Mouse (Mus musculus) lung, embryonic 14.5 days (tissue): ENCODE results near the gene Med13l. TPM values are rescaled to one million over a fixed set of nuclear protein-coding genes. Genes with fewer than 3 reads are reported as not detected.
A peak's percentile ranks its signal among the peaks of the same experiment; 100 is the strongest.

Source experiments
- ATAC-seq: fragments of 200-750 bp; cut with Nextera tagmentation; 2 replicates; pipeline ENCODE4 v1.8.0; 2017; ENCODE audit warnings: mild to moderate bottlenecking, moderate TSS enrichment, moderate library complexity; ENCODE audit not compliant: insufficient read depth
- DNase-seq: peaks from one replicate; pipeline ENCODE4 v3.0.0-alpha.2; 2015
- H3K27ac ChIP-seq: fragments of 300-500 bp; sonication (generic); 2 replicates; pipeline ENCODE4 v1.5.1; 2014; ENCODE audit warnings: low read depth, mild to moderate bottlenecking, moderate library complexity
- H3K27me3 ChIP-seq: fragments of 300-500 bp; sonication (generic); 2 replicates; pipeline ENCODE4 v1.6.1; 2014; ENCODE audit warnings: low read length, control low read depth; ENCODE audit not compliant: insufficient read depth
- H3K36me3 ChIP-seq: fragments of 300-500 bp; sonication (generic); 2 replicates; pipeline ENCODE4 v1.6.1; 2014; ENCODE audit warnings: control low read depth; ENCODE audit not compliant: insufficient read depth
- H3K4me1 ChIP-seq: fragments of 300-500 bp; sonication (generic); 2 replicates; pipeline ENCODE4 v1.6.1; 2014; ENCODE audit warnings: antibody characterized with exemption, control low read depth; ENCODE audit not compliant: insufficient read depth
- H3K4me2 ChIP-seq: fragments of 300-500 bp; sonication (generic); 2 replicates; pipeline ENCODE4 v1.6.1; 2014; ENCODE audit warnings: mild to moderate bottlenecking
- H3K4me3 ChIP-seq: fragments of 300-500 bp; sonication (generic); 2 replicates; pipeline ENCODE4 v1.5.1; 2014; ENCODE audit warnings: low read depth, low read length
- H3K9ac ChIP-seq: fragments of 300-500 bp; sonication (generic); 2 replicates; pipeline ENCODE4 v1.6.1; 2014
- H3K9me3 ChIP-seq: fragments of 300-500 bp; sonication (generic); 2 replicates; pipeline ENCODE4 v1.6.1; 2016; ENCODE audit warnings: low read depth, low read length, control low read depth
- CTCF ChIP-seq: IDR thresholded peaks from 2 replicates; pipeline ENCODE4 v1.5.1; 2016; ENCODE audit warnings: antibody characterized with exemption, low read depth
- WGBS: fragments of 180-500 bp; shearing (Covaris S2); extraction: QIAGEN DNeasy Blood & Tissue Kit; methylation state at CpG from one replicate; pipeline ENCODE4 v1.1.7; 2014; 5-methylcytosine and 5-hydroxymethylcytosine counted together
- polyA plus RNA-seq: library from polyadenylated mRNA; unstranded; fragments of >200 nt; fragmentation: Nextera tagmentation; extraction: Ambion mirVana; gene quantifications from 2 replicates; pipeline ENCODE4 v1.2.1, GENCODE M21; 2014

The Med13l gene
- polyA plus RNA-seq, 1 experiment from 2014 or later, result 14.1 TPM

GRCm38 (mm10) chr5:118751446-118752179 is 191.1 kb downstream of the Med13l start:
- Histone ChIP-seq H3K36me3 (peaks cover 91% of the 10 kb centered on the region), H3K9ac (no peak overlapping the region), H3K27ac (no peak overlapping the region), H3K4me2 (no peak overlapping the region), H3K9me3 (no peaks in the 10 kb centered on the region), H3K4me3 (no peak overlapping the region), H3K27me3 (no peaks in the 10 kb centered on the region), H3K4me1 (no peaks in the 10 kb centered on the region)
- ATAC-seq (no peak), DNase-seq (no peak)
- 72% methylated on average over 13 of the region's 13 CpGs for WGBS
- no peak for TF ChIP-seq CTCF

- Histone ChIP-seq H3K36me3 (peaks cover 94% of the 10 kb centered on the region), H3K27me3 (no peaks in the 10 kb centered on the region), H3K4me1 (no peaks in the 10 kb centered on the region), H3K4me3 (no peak overlapping the region), H3K27ac (no peak overlapping the region), H3K9me3 (no peaks in the 10 kb centered on the region), H3K9ac (no peak overlapping the region), H3K4me2 (no peak overlapping the region)
- TF ChIP-seq CTCF, result no peak
- ATAC-seq (no peak), DNase-seq (no peak)
- 77% methylated on average over 3 of the region's 3 CpGs for WGBS
Observed at GRCm38 (mm10) chr5:118752868-118753267, 192.4 kb downstream of the Med13l start.

- Histone ChIP-seq H3K9me3 (no peaks in the 10 kb centered on the region), H3K4me2 (no peak overlapping the region), H3K27ac (no peak overlapping the region), H3K36me3 (peaks cover 95% of the 10 kb centered on the region), H3K4me1 (no peaks in the 10 kb centered on the region), H3K27me3 (no peaks in the 10 kb centered on the region), H3K9ac (no peak overlapping the region), H3K4me3 (no peak overlapping the region)
- DNase-seq (no peak), ATAC-seq (no peak)
- WGBS, result 70% methylated on average over 10 of the region's 10 CpGs
- TF ChIP-seq CTCF, result no peak
Observed at GRCm38 (mm10) chr5:118753471-118754044, 193.1 kb downstream of the Med13l start.

GRCm38 (mm10) chr5:118754191-118754759 is 193.8 kb downstream of the Med13l start:
- no peaks in the 10 kb centered on the region for H3K4me1 ChIP-seq
- no peaks in the 10 kb centered on the region for H3K27me3 ChIP-seq
- no peak overlapping the region for H3K27ac ChIP-seq
- H3K9ac ChIP-seq, result no peak overlapping the region
- DNase-seq (no peak), ATAC-seq (no peak)
- H3K4me3 ChIP-seq, result no peak overlapping the region
- 77% methylated on average over 4 of the region's 4 CpGs for WGBS
- TF ChIP-seq CTCF, result no peak
- H3K4me2 ChIP-seq, result no peak overlapping the region
- peaks cover 95% of the 10 kb centered on the region for H3K36me3 ChIP-seq
- no peaks in the 10 kb centered on the region for H3K9me3 ChIP-seq

- Histone ChIP-seq H3K4me2 (no peak overlapping the region), H3K4me1 (no peaks in the 10 kb centered on the region), H3K36me3 (peaks cover 95% of the 10 kb centered on the region), H3K9ac (no peak overlapping the region), H3K4me3 (no peak overlapping the region), H3K9me3 (no peaks in the 10 kb centered on the region), H3K27ac (no peak overlapping the region), H3K27me3 (no peaks in the 10 kb centered on the region)
- ATAC-seq, result no peak
- DNase-seq, result peak; percentile 27
- WGBS, result 67% methylated on average over 2 of the region's 2 CpGs
- peak; percentile 44 for TF ChIP-seq CTCF
Observed at GRCm38 (mm10) chr5:118756078-118756477, 195.6 kb downstream of the Med13l start.

- peaks cover 97% of the 10 kb centered on the region for H3K36me3 ChIP-seq
- H3K27ac ChIP-seq, result no peak overlapping the region
- ATAC-seq, result no peak
- TF ChIP-seq CTCF, result no peak
- no peaks in the 10 kb centered on the region for H3K9me3 ChIP-seq
- no peaks in the 10 kb centered on the region for H3K27me3 ChIP-seq
- peak; percentile 36 for DNase-seq
- WGBS, result 45% methylated on average over 17 of the region's 17 CpGs
- no peaks in the 10 kb centered on the region for H3K4me1 ChIP-seq
- no peak overlapping the region for H3K4me3 ChIP-seq
- H3K4me2 ChIP-seq, result no peak overlapping the region
- no peak overlapping the region for H3K9ac ChIP-seq
Observed at GRCm38 (mm10) chr5:118757396-118758301, 197.2 kb downstream of the Med13l start.
